Mouse (Mus musculus): Measurements from ENCODE around the gene Park7. TPM values are rescaled to one million over a fixed set of nuclear protein-coding genes. Genes with fewer than 3 reads are reported as not detected.

Gene Park7
- polyA plus RNA-seq, 1 experiment: 384 TPM

- 83% methylated on average over 6 of the region's 6 CpGs for WGBS
- TF ChIP-seq CTCF (IDR thresholded peaks at IDR 0.05; ENCODE audit: borderline replicate concordance, insufficient read depth, low read depth, low read length) (no peak), POLR2A (IDR thresholded peaks at IDR 0.05; ENCODE audit: borderline replicate concordance, insufficient read depth, low read length) (no peak)
- H3K4me3 ChIP-seq (replicated peaks; ENCODE audit: insufficient read depth, low read depth, low read length): no peak overlapping the region
Measured at GRCm38 (mm10) chr4:150924936-150925335, 10.7 kb upstream of the Park7 start.

DNA sequence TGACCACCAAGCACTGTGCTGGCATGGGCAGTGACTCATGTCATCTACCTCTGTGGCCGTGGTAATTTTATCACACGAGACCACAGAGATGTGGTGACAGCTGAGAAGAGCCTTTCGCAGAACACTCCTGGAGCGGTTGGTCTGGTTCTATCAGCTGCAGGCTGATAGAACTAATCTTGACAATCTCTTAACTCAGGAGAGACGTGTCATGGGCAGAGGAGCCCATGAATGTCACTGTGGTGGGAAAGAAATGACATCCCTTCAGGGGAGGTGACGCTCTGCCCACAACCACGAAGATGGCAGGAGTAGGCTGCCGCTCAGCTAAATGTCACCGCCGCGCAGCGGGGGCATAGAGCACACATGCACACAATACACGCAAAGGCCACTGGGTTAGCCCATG, 10.1 kb upstream of the Park7 start:
- H3K4me3 ChIP-seq (replicated peaks; ENCODE audit: insufficient read depth, low read depth, low read length): no peak overlapping the region
- no peaks in the 10 kb centered on the region for H3K27me3 ChIP-seq (ENCODE audit: control insufficient read depth, insufficient read depth, low read length)
- 85% methylated on average over 13 of the region's 13 CpGs for WGBS
- no peaks in the 10 kb centered on the region for H3K4me1 ChIP-seq (ENCODE audit: control insufficient read depth, insufficient read depth, low read length)
- TF ChIP-seq CTCF (IDR thresholded peaks at IDR 0.05; ENCODE audit: borderline replicate concordance, insufficient read depth, low read depth, low read length) (no peak), POLR2A (IDR thresholded peaks at IDR 0.05; ENCODE audit: borderline replicate concordance, insufficient read depth, low read length) (no peak)
- no peak overlapping the region for H3K27ac ChIP-seq (ENCODE audit: insufficient read depth, low read length)
- DNase-seq: no peak

More at GRCm38 (mm10) chr4:150924936-150925335, 10.7 kb upstream of the Park7 start:
- H3K27me3 ChIP-seq (ENCODE audit: control insufficient read depth, insufficient read depth, low read length): no peaks in the 10 kb centered on the region
- no peak overlapping the region for H3K27ac ChIP-seq (ENCODE audit: insufficient read depth, low read length)
- H3K4me1 ChIP-seq (ENCODE audit: control insufficient read depth, insufficient read depth, low read length): no peaks in the 10 kb centered on the region
- DNase-seq: no peak

DNA sequence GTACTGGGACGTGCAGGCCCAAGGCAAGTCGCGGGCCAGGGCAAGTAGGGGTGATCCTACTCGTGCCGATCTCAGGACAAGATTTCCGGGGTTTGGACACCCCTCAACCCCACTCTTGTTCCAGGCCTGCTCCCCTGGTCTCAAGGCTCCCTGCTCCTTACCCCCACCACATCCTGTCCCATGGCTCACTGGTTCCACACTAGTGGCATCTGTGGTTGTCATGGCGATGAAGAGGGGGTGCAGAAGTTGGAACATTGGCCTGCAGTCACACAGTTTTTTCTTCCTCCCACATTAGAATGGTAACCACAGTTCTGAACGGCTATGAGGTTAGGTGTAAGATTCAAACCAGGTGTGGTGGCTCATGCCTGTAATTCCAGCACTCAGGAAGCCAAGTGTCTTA, 7.0 kb upstream of the Park7 start:
- no peak for DNase-seq

GRCm38 (mm10) chr4:150917336-150918027, 3.2 kb upstream of the Park7 start:
- WGBS: 61% methylated on average over 8 of the region's 8 CpGs
- Histone ChIP-seq H3K4me3 (replicated peaks; ENCODE audit: insufficient read depth, low read depth, low read length) (no peak overlapping the region), H3K4me1 (ENCODE audit: control insufficient read depth, insufficient read depth, low read length) (no peaks in the 10 kb centered on the region; the same call in 1 of the 2 replicates), H3K27me3 (ENCODE audit: control insufficient read depth, insufficient read depth, low read length) (no peaks in the 10 kb centered on the region), H3K27ac (ENCODE audit: insufficient read depth, low read length) (no peak overlapping the region)
- no peak for DNase-seq
- no peak for TF ChIP-seq CTCF (IDR thresholded peaks at IDR 0.05; ENCODE audit: borderline replicate concordance, insufficient read depth, low read depth, low read length)
- no peak for TF ChIP-seq POLR2A (IDR thresholded peaks at IDR 0.05; ENCODE audit: borderline replicate concordance, insufficient read depth, low read length)

More for the DNA sequence above, 7.0 kb upstream of the Park7 start:
- Histone ChIP-seq H3K27me3 (ENCODE audit: control insufficient read depth, insufficient read depth, low read length) (no peaks in the 10 kb centered on the region), H3K27ac (ENCODE audit: insufficient read depth, low read length) (no peak overlapping the region), H3K4me1 (ENCODE audit: control insufficient read depth, insufficient read depth, low read length) (no peaks in the 10 kb centered on the region), H3K4me3 (replicated peaks; ENCODE audit: insufficient read depth, low read depth, low read length) (no peak overlapping the region)
- 84% methylated on average over 8 of the region's 8 CpGs for WGBS
- no peak for TF ChIP-seq POLR2A (IDR thresholded peaks at IDR 0.05; ENCODE audit: borderline replicate concordance, insufficient read depth, low read length)
- no peak for TF ChIP-seq CTCF (IDR thresholded peaks at IDR 0.05; ENCODE audit: borderline replicate concordance, insufficient read depth, low read depth, low read length)

DNA sequence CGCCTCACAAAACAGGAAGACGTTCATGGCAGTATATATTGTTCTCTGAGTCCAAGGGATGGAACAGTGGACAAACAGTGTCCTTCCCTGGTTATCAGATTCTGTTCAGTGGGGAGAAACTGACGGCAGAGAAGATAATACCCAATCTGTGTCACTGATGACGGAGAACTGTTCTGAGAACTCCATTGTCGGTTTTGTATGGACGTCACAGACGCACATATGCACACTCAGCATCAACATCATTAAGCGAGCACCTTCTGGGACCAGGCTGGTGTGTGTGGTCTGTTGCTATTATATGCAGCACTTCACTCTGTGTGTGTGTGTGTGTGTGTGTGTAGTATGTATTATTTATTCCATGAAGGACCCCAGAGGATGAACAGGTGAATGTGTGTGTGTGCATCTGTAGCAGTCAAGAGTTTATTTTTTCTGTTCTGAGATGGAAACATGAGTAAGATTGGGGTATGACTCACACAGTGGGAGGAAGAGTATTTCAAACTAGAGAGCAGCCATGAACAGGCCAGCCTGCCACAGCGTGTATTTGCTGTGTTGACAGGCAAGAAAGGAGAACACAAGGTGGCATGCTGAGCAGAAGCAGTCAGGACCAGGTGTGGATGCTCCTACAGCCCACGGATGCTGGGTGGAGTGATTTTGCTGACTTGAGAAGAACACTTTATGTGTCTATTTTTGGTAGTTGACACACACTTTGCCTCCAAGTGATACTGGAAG, 1.1 kb upstream of the Park7 start:
- Histone ChIP-seq H3K27ac (ENCODE audit: insufficient read depth, low read length) (peak overlapping the region; percentile 69), H3K4me1 (ENCODE audit: control insufficient read depth, insufficient read depth, low read length) (no peaks in the 10 kb centered on the region; the same call in 1 of the 2 replicates), H3K27me3 (ENCODE audit: control insufficient read depth, insufficient read depth, low read length) (no peaks in the 10 kb centered on the region), H3K4me3 (replicated peaks; ENCODE audit: insufficient read depth, low read depth, low read length) (peak overlapping the region; percentile 78)
- no peak for DNase-seq
- no peak for TF ChIP-seq CTCF (IDR thresholded peaks at IDR 0.05; ENCODE audit: borderline replicate concordance, insufficient read depth, low read depth, low read length)
- no peak for TF ChIP-seq POLR2A (IDR thresholded peaks at IDR 0.05; ENCODE audit: borderline replicate concordance, insufficient read depth, low read length)
- WGBS: 31% methylated on average over 10 of the region's 10 CpGs

- Histone ChIP-seq H3K4me1 (ENCODE audit: control insufficient read depth, insufficient read depth, low read length) (peaks cover 2% of the 10 kb centered on the region; the same call in 1 of the 2 replicates), H3K4me3 (replicated peaks; ENCODE audit: insufficient read depth, low read depth, low read length) (peak overlapping the region; percentile 78), H3K27me3 (ENCODE audit: control insufficient read depth, insufficient read depth, low read length) (no peaks in the 10 kb centered on the region), H3K27ac (ENCODE audit: insufficient read depth, low read length) (peak overlapping the region; percentile 80)
- 13% methylated on average over 12 of the region's 12 CpGs for WGBS
- DNase-seq: no peak
- TF ChIP-seq POLR2A (IDR thresholded peaks at IDR 0.05; ENCODE audit: borderline replicate concordance, insufficient read depth, low read length): no peak
- TF ChIP-seq CTCF (IDR thresholded peaks at IDR 0.05; ENCODE audit: borderline replicate concordance, insufficient read depth, low read depth, low read length): no peak
Measured at GRCm38 (mm10) chr4:150913743-150914142, 494 bp downstream of the Park7 start.

DNA sequence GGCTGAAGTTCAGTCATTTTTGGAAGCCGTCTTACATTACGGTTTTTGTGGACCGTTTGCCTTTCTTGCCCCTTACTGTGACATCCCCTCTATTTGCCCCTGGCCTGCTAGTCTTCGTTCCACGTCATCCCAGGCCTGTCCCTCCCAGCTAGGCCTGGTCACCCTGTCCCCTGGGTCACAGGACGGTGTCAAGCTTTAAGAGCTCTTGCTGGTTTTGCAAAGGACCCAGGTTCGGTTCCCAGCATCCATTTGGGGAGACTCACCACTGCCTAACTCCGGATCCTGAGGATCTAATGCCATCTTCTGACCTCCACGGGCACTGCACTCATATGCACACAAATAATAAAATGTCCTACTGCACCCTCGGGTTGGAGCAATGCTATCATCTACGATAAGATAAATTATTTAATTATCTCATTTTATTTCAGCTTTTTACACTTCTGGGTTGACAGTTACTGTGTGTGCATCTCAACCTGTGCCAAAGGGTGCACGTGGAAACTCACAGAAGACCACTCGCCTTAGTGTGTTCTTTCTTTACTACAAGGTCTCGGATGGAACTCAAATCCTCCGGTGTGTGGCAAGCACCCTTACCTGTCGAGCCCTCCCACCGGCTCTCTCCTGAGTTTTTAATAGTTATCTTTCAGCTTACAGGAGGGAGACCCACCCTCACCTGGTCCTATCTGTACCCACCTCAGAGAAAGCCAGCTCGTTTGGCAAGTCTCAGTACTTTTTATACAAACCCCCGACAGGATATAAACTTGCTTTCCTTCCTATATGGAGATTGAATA, 3.9 kb downstream of the Park7 start:
- H3K4me3 ChIP-seq (replicated peaks; ENCODE audit: insufficient read depth, low read depth, low read length): peak overlapping the region; percentile 39
- TF ChIP-seq CTCF (IDR thresholded peaks at IDR 0.05; ENCODE audit: borderline replicate concordance, insufficient read depth, low read depth, low read length) (no peak), POLR2A (IDR thresholded peaks at IDR 0.05; ENCODE audit: borderline replicate concordance, insufficient read depth, low read length) (no peak)
- H3K4me1 ChIP-seq (ENCODE audit: control insufficient read depth, insufficient read depth, low read length): peaks cover 2% of the 10 kb centered on the region; the same call in 1 of the 2 replicates
- DNase-seq: no peak
- 82% methylated on average over 19 of the region's 19 CpGs for WGBS
- H3K27ac ChIP-seq (ENCODE audit: insufficient read depth, low read length): peak overlapping the region; percentile 46
- no peaks in the 10 kb centered on the region for H3K27me3 ChIP-seq (ENCODE audit: control insufficient read depth, insufficient read depth, low read length)
